Mouse (Mus musculus) limb, embryonic 14.5 days (tissue): ENCODE results near the gene Akap2. TPM values are rescaled to one million over a fixed set of nuclear protein-coding genes. Genes with fewer than 3 reads are reported as not detected.

Source experiments
- ATAC-seq: fragments of 200-750 bp; cut with Nextera tagmentation; 2 replicates; pipeline ENCODE4 v1.8.0; 2017; ENCODE audit warnings: low read depth, moderate number of reproducible peaks, moderate TSS enrichment; ENCODE audit not compliant: low FRiP score
- DNase-seq: peaks from one replicate; pipeline ENCODE4 v3.0.0-alpha.2; 2015; ENCODE audit warnings: low spot score
- H3K27ac ChIP-seq: fragments of 300-500 bp; sonication (generic); replicated peaks from 2 replicates; pipeline ENCODE4 v1.5.1; 2014; ENCODE audit warnings: low read depth, mild to moderate bottlenecking, low read length, moderate library complexity, mixed read lengths
- H3K27me3 ChIP-seq: fragments of 300-500 bp; sonication (generic); 2 replicates; pipeline ENCODE4 v1.6.1; 2014; ENCODE audit warnings: low read length, mixed read lengths; ENCODE audit not compliant: control insufficient read depth, insufficient read depth
- H3K36me3 ChIP-seq: fragments of 300-500 bp; sonication (generic); 2 replicates; pipeline ENCODE4 v1.6.1; 2014; ENCODE audit warnings: mild to moderate bottlenecking, low read length, moderate library complexity, mixed read lengths; ENCODE audit not compliant: control insufficient read depth, insufficient read depth
- H3K4me1 ChIP-seq: fragments of 300-500 bp; sonication (generic); 2 replicates; pipeline ENCODE4 v1.6.1; 2014; ENCODE audit warnings: antibody characterized with exemption, low read length, mixed read lengths; ENCODE audit not compliant: control insufficient read depth, insufficient read depth
- H3K4me2 ChIP-seq: fragments of 300-500 bp; sonication (generic); replicated peaks from 2 replicates; pipeline ENCODE4 v1.6.1; 2014; ENCODE audit warnings: low read depth, mild to moderate bottlenecking, low read length, moderate library complexity; ENCODE audit not compliant: severe bottlenecking
- H3K4me3 ChIP-seq: fragments of 300-500 bp; sonication (generic); replicated peaks from 2 replicates; pipeline ENCODE4 v1.5.1; 2014; ENCODE audit warnings: low read length
- H3K9ac ChIP-seq: fragments of 300-500 bp; sonication (generic); 2 replicates; pipeline ENCODE4 v1.6.1; 2014; ENCODE audit warnings: mild to moderate bottlenecking, low read depth, low read length, moderate library complexity; ENCODE audit not compliant: severe bottlenecking
- H3K9me3 ChIP-seq: fragments of 300-500 bp; sonication (generic); 2 replicates; pipeline ENCODE4 v1.6.1; 2016; ENCODE audit warnings: low read length; ENCODE audit not compliant: control insufficient read depth
- POLR2A ChIP-seq: fragments of 200-500 bp; IDR thresholded peaks from 2 replicates; pipeline ENCODE4 v1.8.0; 2012; ENCODE audit warnings: inconsistent platforms, mild to moderate bottlenecking, moderate library complexity, borderline replicate concordance; ENCODE audit not compliant: insufficient read depth, insufficient read length; ENCODE audit errors: extremely low read depth
- WGBS: fragments of 180-500 bp; shearing (Covaris S2); extraction: QIAGEN DNeasy Blood & Tissue Kit; methylation state at CpG from one replicate; pipeline ENCODE4 v1.1.7; 2014; 5-methylcytosine and 5-hydroxymethylcytosine counted together
- polyA plus RNA-seq, 2 experiments: library from polyadenylated mRNA; depleted of rRNA in 1 of 2; stranded (reverse) in 1 of 2; unstranded in 1 of 2; fragments of >200 nt; fragmentation: Nextera tagmentation in 1 of 2; extraction: Ambion mirVana in 1 of 2; gene quantifications; 2 replicates each; pipeline versions ENCODE4 v1.2.1 to v1.2.3; 2012 to 2014

Akap2 gene
- polyA plus RNA-seq, 2 experiments: 23.6 to 27.6 TPM

- H3K9me3 ChIP-seq: no peaks in the 10 kb centered on the region
- DNase-seq: no peak
- no peak for TF ChIP-seq POLR2A
- H3K27ac ChIP-seq: no peak overlapping the region
- no peak overlapping the region for H3K4me3 ChIP-seq
- no peak for ATAC-seq
- H3K27me3 ChIP-seq: no peaks in the 10 kb centered on the region
- H3K4me2 ChIP-seq: no peak overlapping the region
- H3K4me1 ChIP-seq: 0 out of 2 replicates have a peak, but pooled peaks cover 2% of the 10 kb centered on the region
- H3K36me3 ChIP-seq: peaks cover 26% of the 10 kb centered on the region; the same call in 1 of the 2 replicates
- no peak overlapping the region for H3K9ac ChIP-seq
- WGBS: 70% methylated on average over 6 of the region's 6 CpGs
Observed at GRCm38 (mm10) chr4:57690001-57690400, 27.5 kb upstream of the Akap2 start.

DNA sequence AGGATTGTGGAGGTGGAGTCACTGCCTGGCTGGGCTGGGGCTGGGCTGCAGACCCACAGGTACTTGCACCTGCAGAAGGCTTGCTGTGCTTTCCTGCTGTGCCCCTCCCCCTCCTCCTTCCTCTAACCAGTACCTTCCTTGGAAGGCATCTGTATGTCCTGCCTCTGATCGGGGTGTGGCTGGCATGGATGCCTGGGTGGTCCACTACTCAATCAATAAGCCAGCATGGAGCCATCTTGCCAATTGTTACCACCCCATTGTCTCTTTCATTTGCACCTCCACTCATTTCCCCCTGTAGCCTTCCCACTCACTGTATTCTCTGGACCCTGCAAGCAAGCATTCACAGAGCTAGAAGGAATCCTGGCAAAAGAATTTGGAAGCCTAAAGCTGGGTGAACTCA lies 26.7 kb upstream of the Akap2 start:
- Histone ChIP-seq H3K4me2 (no peak overlapping the region), H3K36me3 (peaks cover 26% of the 10 kb centered on the region; the same call in 1 of the 2 replicates), H3K4me3 (no peak overlapping the region), H3K9me3 (no peaks in the 10 kb centered on the region), H3K4me1 (no peaks in the 10 kb centered on the region), H3K27ac (no peak overlapping the region), H3K27me3 (no peaks in the 10 kb centered on the region), H3K9ac (no peak overlapping the region)
- TF ChIP-seq POLR2A: no peak
- WGBS: 29% methylated on average over 1 of the region's 1 CpGs
- DNase-seq (no peak), ATAC-seq (no peak)

GRCm38 (mm10) chr4:57694356-57695136 lies 22.9 kb upstream of the Akap2 start:
- 87% methylated on average over 5 of the region's 5 CpGs for WGBS
- Histone ChIP-seq H3K36me3 (peaks cover 22% of the 10 kb centered on the region; the same call in 1 of the 2 replicates), H3K9ac (no peak overlapping the region), H3K4me1 (no peaks in the 10 kb centered on the region), H3K4me2 (no peak overlapping the region), H3K27ac (no peak overlapping the region), H3K9me3 (no peaks in the 10 kb centered on the region), H3K4me3 (no peak overlapping the region), H3K27me3 (no peaks in the 10 kb centered on the region)
- no peak for ATAC-seq
- TF ChIP-seq POLR2A: no peak
- no peak for DNase-seq

GRCm38 (mm10) chr4:57696955-57697354 lies 20.5 kb upstream of the Akap2 start:
- Histone ChIP-seq H3K4me3 (no peak overlapping the region), H3K4me1 (no peaks in the 10 kb centered on the region), H3K36me3 (peaks cover 10% of the 10 kb centered on the region; the same call in 1 of the 2 replicates), H3K27ac (no peak overlapping the region), H3K27me3 (no peaks in the 10 kb centered on the region), H3K9me3 (no peaks in the 10 kb centered on the region), H3K4me2 (no peak overlapping the region), H3K9ac (no peak overlapping the region)
- no peak for ATAC-seq
- 97% methylated on average over 11 of the region's 11 CpGs for WGBS
- no peak for TF ChIP-seq POLR2A
- DNase-seq: no peak

DNA sequence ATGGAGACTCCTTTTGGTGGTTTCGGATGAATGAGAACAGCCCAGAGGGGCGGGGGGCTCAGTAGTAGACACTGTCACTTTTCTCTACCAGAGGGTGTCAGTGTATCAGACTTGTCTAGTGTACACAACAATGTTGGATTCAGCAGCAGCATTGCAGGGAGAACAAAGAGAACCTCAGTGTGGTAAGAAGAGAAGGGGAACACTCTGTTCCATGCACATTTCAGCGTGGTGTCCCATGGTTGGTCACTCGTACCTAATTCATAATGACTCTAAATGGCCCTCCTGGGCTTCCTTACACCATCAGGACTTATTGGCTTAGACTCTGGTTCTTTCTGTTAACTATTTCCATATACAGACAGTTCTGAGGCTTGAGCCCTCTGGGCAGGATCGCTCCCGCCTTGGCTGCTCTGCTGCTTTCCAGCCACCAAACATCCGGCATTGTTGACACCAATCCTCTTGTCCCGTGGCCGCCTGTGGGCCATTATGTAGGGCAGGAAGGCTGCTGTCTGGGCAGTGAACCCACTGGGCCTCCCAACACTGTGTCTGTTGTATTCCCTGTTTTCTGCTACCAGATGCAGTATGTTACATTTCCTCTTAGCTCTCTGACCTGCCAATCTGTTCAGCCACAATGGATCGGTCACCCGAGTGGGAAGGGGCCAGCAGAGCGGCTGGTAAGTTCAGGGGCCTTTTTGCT lies 19.4 kb upstream of the Akap2 start:
- peaks cover 10% of the 10 kb centered on the region; the same call in 1 of the 2 replicates for H3K36me3 ChIP-seq
- DNase-seq (no peak), ATAC-seq (no peak)
- no peaks in the 10 kb centered on the region for H3K9me3 ChIP-seq
- no peak overlapping the region for H3K4me3 ChIP-seq
- WGBS: 84% methylated on average over 12 of the region's 12 CpGs
- no peak for TF ChIP-seq POLR2A
- no peak overlapping the region for H3K9ac ChIP-seq
- H3K4me2 ChIP-seq: no peak overlapping the region
- no peaks in the 10 kb centered on the region for H3K27me3 ChIP-seq
- no peak overlapping the region for H3K27ac ChIP-seq
- H3K4me1 ChIP-seq: no peaks in the 10 kb centered on the region
